Mouse (Mus musculus): ENCODE data around the gene Vmn1r171.
"Not testable (repeated sequence)": the region's sequence is repeated elsewhere in the genome, so short reads cannot be mapped to it uniquely, and the experiment has no call there.

The Vmn1r171 gene

GRCm38 (mm10) chr7:23630422-23630821 is at the start of gene Vmn1r171:
Gene Vmn1r171, plus strand, starts transcription at chr7:23630722.
- ATAC-seq (ENCODE audit: low TSS enrichment): no peak

GRCm38 (mm10) chr7:23605875-23606274 is 24.6 kb upstream of the Vmn1r171 start, which contains the start of gene Vmn1r170:
Gene Vmn1r170, plus strand, starts transcription at chr7:23606175.
- not testable (repeated sequence) for ATAC-seq (ENCODE audit: low TSS enrichment)

GRCm38 (mm10) chr7:23658016-23658415 is 27.5 kb downstream of the Vmn1r171 start, which contains the start of gene Vmn1r172:
Gene Vmn1r172, plus strand, starts transcription at chr7:23658316.
- ATAC-seq (ENCODE audit: low TSS enrichment): no peak

Data from frontal cortex, adult (tissue).